Mouse (Mus musculus): Measurements from ENCODE around the gene Psme3. TPM values are rescaled to one million over a fixed set of nuclear protein-coding genes. Genes with fewer than 3 reads are reported as not detected.
A peak's percentile ranks its signal among the peaks of the same experiment; 100 is the strongest.
"Not testable (repeated sequence)": the region's sequence is repeated elsewhere in the genome, so short reads cannot be mapped to it uniquely, and the experiment has no call there.

Gene Psme3
- polyA plus RNA-seq, 1 experiment from 2014 or later = 89.7 TPM

GRCm38 (mm10) chr11:101307744-101308143, 8.3 kb upstream of the Psme3 start:
- Histone ChIP-seq H3K9me3 (ENCODE audit: control insufficient read depth, low read length) (no peaks in the 10 kb centered on the region), H3K9ac (no peak overlapping the region), H3K27me3 (ENCODE audit: control insufficient read depth, insufficient read depth, low read length) (no peaks in the 10 kb centered on the region), H3K4me2 (replicated peaks) (no peak overlapping the region), H3K27ac (no peak overlapping the region), H3K4me3 (replicated peaks; ENCODE audit: low read length) (no peak overlapping the region), H3K36me3 (replicated peaks; ENCODE audit: control insufficient read depth, insufficient read depth) (no peaks in the 10 kb centered on the region), H3K4me1 (replicated peaks; ENCODE audit: control insufficient read depth, insufficient read depth, low read length) (no peaks in the 10 kb centered on the region)
- WGBS = 48% methylated on average over 5 of the region's 5 CpGs
- DNase-seq (ENCODE audit: low spot score) = no peak
- ATAC-seq (ENCODE audit: low FRiP score) = no peak

GRCm38 (mm10) chr11:101311083-101311482, 4.9 kb upstream of the Psme3 start:
- 90% methylated on average over 3 of the region's 3 CpGs for WGBS

GRCm38 (mm10) chr11:101312150-101312549, 3.9 kb upstream of the Psme3 start:
- DNase-seq (ENCODE audit: low spot score) (no peak), ATAC-seq (ENCODE audit: low FRiP score) (no peak)
- H3K4me2 ChIP-seq (replicated peaks) = no peak overlapping the region
- H3K27me3 ChIP-seq (ENCODE audit: control insufficient read depth, insufficient read depth, low read length) = no peaks in the 10 kb centered on the region
- H3K36me3 ChIP-seq (replicated peaks; ENCODE audit: control insufficient read depth, insufficient read depth) = no peaks in the 10 kb centered on the region
- peaks cover 6% of the 10 kb centered on the region for H3K4me1 ChIP-seq (replicated peaks; ENCODE audit: control insufficient read depth, insufficient read depth, low read length)
- H3K4me3 ChIP-seq (replicated peaks; ENCODE audit: low read length) = no peak overlapping the region
- H3K27ac ChIP-seq = no peak overlapping the region
- H3K9ac ChIP-seq = no peak overlapping the region
- 82% methylated on average over 3 of the region's 3 CpGs for WGBS
- no peaks in the 10 kb centered on the region for H3K9me3 ChIP-seq (ENCODE audit: control insufficient read depth, low read length)

More at GRCm38 (mm10) chr11:101311083-101311482, 4.9 kb upstream of the Psme3 start:
- Histone ChIP-seq H3K27me3 (ENCODE audit: control insufficient read depth, insufficient read depth, low read length) (no peaks in the 10 kb centered on the region), H3K27ac (no peak overlapping the region), H3K9ac (no peak overlapping the region), H3K4me1 (replicated peaks; ENCODE audit: control insufficient read depth, insufficient read depth, low read length) (no peaks in the 10 kb centered on the region), H3K4me3 (replicated peaks; ENCODE audit: low read length) (no peak overlapping the region), H3K4me2 (replicated peaks) (no peak overlapping the region), H3K9me3 (ENCODE audit: control insufficient read depth, low read length) (no peaks in the 10 kb centered on the region), H3K36me3 (replicated peaks; ENCODE audit: control insufficient read depth, insufficient read depth) (no peaks in the 10 kb centered on the region)
- no peak for DNase-seq (ENCODE audit: low spot score)
- ATAC-seq (ENCODE audit: low FRiP score) = no peak

- Histone ChIP-seq H3K4me2 (replicated peaks) (no peak overlapping the region), H3K27me3 (ENCODE audit: control insufficient read depth, insufficient read depth, low read length) (no peaks in the 10 kb centered on the region), H3K4me3 (replicated peaks; ENCODE audit: low read length) (no peak overlapping the region), H3K27ac (no peak overlapping the region), H3K9ac (no peak overlapping the region), H3K4me1 (replicated peaks; ENCODE audit: control insufficient read depth, insufficient read depth, low read length) (peaks cover 15% of the 10 kb centered on the region), H3K9me3 (ENCODE audit: control insufficient read depth, low read length) (no peaks in the 10 kb centered on the region), H3K36me3 (replicated peaks; ENCODE audit: control insufficient read depth, insufficient read depth) (peaks cover 14% of the 10 kb centered on the region)
- DNase-seq (ENCODE audit: low spot score) (no peak), ATAC-seq (ENCODE audit: low FRiP score) (no peak)
- 94% methylated on average over 1 of the region's 1 CpGs for WGBS
These were observed 1.4 kb upstream of the Psme3 start for GRCm38 (mm10) chr11:101314567-101314966.

- H3K9me3 ChIP-seq (ENCODE audit: control insufficient read depth, low read length) = no peaks in the 10 kb centered on the region
- H3K4me1 ChIP-seq (replicated peaks; ENCODE audit: control insufficient read depth, insufficient read depth, low read length) = peaks cover 15% of the 10 kb centered on the region
These were observed 847 bp upstream of the Psme3 start for GRCm38 (mm10) chr11:101315082-101315650.

GRCm38 (mm10) chr11:101316501-101316917, 496 bp downstream of the Psme3 start:
- H3K4me1 ChIP-seq (replicated peaks; ENCODE audit: control insufficient read depth, insufficient read depth, low read length) = peaks cover 15% of the 10 kb centered on the region
- 0% methylated on average over 17 of the region's 17 CpGs for WGBS
- no peaks in the 10 kb centered on the region for H3K9me3 ChIP-seq (ENCODE audit: control insufficient read depth, low read length)
- peak overlapping the region; percentile 96 for H3K4me2 ChIP-seq (replicated peaks)
- H3K9ac ChIP-seq = peak overlapping the region; percentile 96
- DNase-seq (ENCODE audit: low spot score) (no peak), ATAC-seq (ENCODE audit: low FRiP score) (peak; percentile 15; the same call in 1 of the 2 replicates)
- peak overlapping the region; percentile 96 for H3K4me3 ChIP-seq (replicated peaks; ENCODE audit: low read length)
- no peaks in the 10 kb centered on the region for H3K27me3 ChIP-seq (ENCODE audit: control insufficient read depth, insufficient read depth, low read length)
- H3K36me3 ChIP-seq (replicated peaks; ENCODE audit: control insufficient read depth, insufficient read depth) = peaks cover 33% of the 10 kb centered on the region
- peak overlapping the region; percentile 81; the same call in 1 of the 2 replicates for H3K27ac ChIP-seq

More at GRCm38 (mm10) chr11:101315082-101315650, 847 bp upstream of the Psme3 start:
- Histone ChIP-seq H3K36me3 (replicated peaks; ENCODE audit: control insufficient read depth, insufficient read depth) (peaks cover 20% of the 10 kb centered on the region), H3K27me3 (ENCODE audit: control insufficient read depth, insufficient read depth, low read length) (no peaks in the 10 kb centered on the region), H3K4me2 (replicated peaks) (peak overlapping the region; percentile 96), H3K27ac (peak overlapping the region; percentile 81), H3K4me3 (replicated peaks; ENCODE audit: low read length) (peak overlapping the region; percentile 96), H3K9ac (peak overlapping the region; percentile 96)
- ATAC-seq (ENCODE audit: low FRiP score) = no peak
- no peak for DNase-seq (ENCODE audit: low spot score)
- 88% methylated on average over 8 of the region's 8 CpGs for WGBS

GRCm38 (mm10) chr11:101323609-101324008, 7.6 kb downstream of the Psme3 start:
- DNase-seq (ENCODE audit: low spot score) = peak; percentile 79
- Histone ChIP-seq H3K27ac (no peak overlapping the region), H3K4me1 (replicated peaks; ENCODE audit: control insufficient read depth, insufficient read depth, low read length) (no peaks in the 10 kb centered on the region), H3K9ac (no peak overlapping the region), H3K36me3 (replicated peaks; ENCODE audit: control insufficient read depth, insufficient read depth) (peaks cover 72% of the 10 kb centered on the region), H3K4me3 (replicated peaks; ENCODE audit: low read length) (no peak overlapping the region), H3K27me3 (ENCODE audit: control insufficient read depth, insufficient read depth, low read length) (no peaks in the 10 kb centered on the region), H3K9me3 (ENCODE audit: control insufficient read depth, low read length) (no peaks in the 10 kb centered on the region), H3K4me2 (replicated peaks) (no peak overlapping the region)
- WGBS = 9% methylated on average over 4 of the region's 4 CpGs
- ATAC-seq (ENCODE audit: low FRiP score) = peak; percentile 62; the same call in 1 of the 2 replicates

GRCm38 (mm10) chr11:101324763-101325162, 8.8 kb downstream of the Psme3 start, which contains the start of gene Aoc2:
Aoc2 (plus strand) TSS chr11:101325063.
- WGBS = 94% methylated on average over 5 of the region's 5 CpGs
- DNase-seq (ENCODE audit: low spot score) (no peak), ATAC-seq (ENCODE audit: low FRiP score) (no peak)
- Histone ChIP-seq H3K36me3 (replicated peaks; ENCODE audit: control insufficient read depth, insufficient read depth) (peaks cover 61% of the 10 kb centered on the region), H3K9me3 (ENCODE audit: control insufficient read depth, low read length) (no peaks in the 10 kb centered on the region), H3K27ac (no peak within 1 kb of the TSS), H3K4me1 (replicated peaks; ENCODE audit: control insufficient read depth, insufficient read depth, low read length) (no peaks in the 10 kb centered on the region), H3K4me3 (replicated peaks; ENCODE audit: low read length) (no peak within 1 kb of the TSS), H3K9ac (no peak within 1 kb of the TSS), H3K4me2 (replicated peaks) (no peak within 1 kb of the TSS), H3K27me3 (ENCODE audit: control insufficient read depth, insufficient read depth, low read length) (no peaks in the 10 kb centered on the region)

GRCm38 (mm10) chr11:101325201-101325600, 9.2 kb downstream of the Psme3 start:
- H3K4me1 ChIP-seq (replicated peaks; ENCODE audit: control insufficient read depth, insufficient read depth, low read length); DNase-seq (ENCODE audit: low spot score); H3K27me3 ChIP-seq (ENCODE audit: control insufficient read depth, insufficient read depth, low read length); H3K9ac ChIP-seq; H3K9me3 ChIP-seq (ENCODE audit: control insufficient read depth, low read length); H3K27ac ChIP-seq; ATAC-seq (ENCODE audit: low FRiP score); H3K4me2 ChIP-seq (replicated peaks); H3K4me3 ChIP-seq (replicated peaks; ENCODE audit: low read length): not testable (repeated sequence)
- H3K36me3 ChIP-seq (replicated peaks; ENCODE audit: control insufficient read depth, insufficient read depth) = peaks cover 56% of the 10 kb centered on the region
- WGBS = 86% methylated on average over 11 of the region's 11 CpGs

All from hindbrain, embryonic 14.5 days (tissue).